Mouse (Mus musculus) stomach, embryonic 15.5 days (tissue): Measurements from ENCODE around the gene R3hdml. TPM values are rescaled to one million over a fixed set of nuclear protein-coding genes. Genes with fewer than 3 reads are reported as not detected.

Experiments used
- ATAC-seq: fragments of 200-750 bp; cut with Nextera tagmentation; 2 replicates; pipeline ENCODE4 v1.8.0; 2017; ENCODE audit warnings: low read depth, moderate number of reproducible peaks, moderate TSS enrichment; ENCODE audit not compliant: insufficient read depth, low FRiP score
- H3K27ac ChIP-seq: fragments of 300-500 bp; sonication (generic); 2 replicates; pipeline ENCODE4 v1.5.1; 2015; ENCODE audit warnings: mild to moderate bottlenecking, inconsistent platforms
- H3K27me3 ChIP-seq: fragments of 300-500 bp; sonication (generic); replicated peaks from 2 replicates; pipeline ENCODE4 v1.6.1; 2015; ENCODE audit warnings: inconsistent platforms
- H3K36me3 ChIP-seq: fragments of 300-500 bp; sonication (generic); 2 replicates; pipeline ENCODE4 v1.6.1; 2015; ENCODE audit warnings: inconsistent platforms
- H3K4me1 ChIP-seq: fragments of 300-500 bp; sonication (generic); 2 replicates; pipeline ENCODE4 v1.6.1; 2015; ENCODE audit warnings: inconsistent platforms
- H3K4me2 ChIP-seq: fragments of 300-500 bp; sonication (generic); 2 replicates; pipeline ENCODE4 v1.6.1; 2015; ENCODE audit warnings: mild to moderate bottlenecking, inconsistent platforms
- H3K4me3 ChIP-seq: fragments of 300-500 bp; sonication (generic); replicated peaks from 2 replicates; pipeline ENCODE4 v1.5.1; 2015; ENCODE audit warnings: inconsistent platforms
- H3K9ac ChIP-seq: fragments of 300-500 bp; sonication (generic); 2 replicates; pipeline ENCODE4 v1.6.1; 2015; ENCODE audit warnings: inconsistent platforms
- H3K9me3 ChIP-seq: fragments of 300-500 bp; sonication (generic); 2 replicates; pipeline ENCODE4 v1.6.1; 2016; ENCODE audit warnings: inconsistent platforms
- WGBS: fragments of 180-500 bp; shearing (Covaris S2); methylation state at CpG from one replicate; pipeline ENCODE4 v1.1.7; 2015; 5-methylcytosine and 5-hydroxymethylcytosine counted together
- polyA plus RNA-seq: library from polyadenylated mRNA; unstranded; fragments of >200 nt; fragmentation: Nextera tagmentation; extraction: Ambion mirVana; gene quantifications from 2 replicates; pipeline ENCODE4 v1.2.1, GENCODE M21; 2015

R3hdml gene
- polyA plus RNA-seq, 1 experiment from 2014 or later, result 0.19 TPM

- 50% methylated on average over 18 of the region's 18 CpGs for WGBS
- Histone ChIP-seq H3K9me3 (no peaks in the 10 kb centered on the region), H3K27me3 (peaks cover 15% of the 10 kb centered on the region), H3K4me2 (no peak overlapping the region), H3K4me3 (no peak overlapping the region), H3K9ac (no peak overlapping the region), H3K36me3 (no peaks in the 10 kb centered on the region), H3K27ac (no peak overlapping the region), H3K4me1 (peaks cover 6% of the 10 kb centered on the region; the same call in 1 of the 2 replicates)
- ATAC-seq, result no peak
These were observed 11.8 kb upstream of the R3hdml start for GRCm38 (mm10) chr2:163480191-163480825.

DNA sequence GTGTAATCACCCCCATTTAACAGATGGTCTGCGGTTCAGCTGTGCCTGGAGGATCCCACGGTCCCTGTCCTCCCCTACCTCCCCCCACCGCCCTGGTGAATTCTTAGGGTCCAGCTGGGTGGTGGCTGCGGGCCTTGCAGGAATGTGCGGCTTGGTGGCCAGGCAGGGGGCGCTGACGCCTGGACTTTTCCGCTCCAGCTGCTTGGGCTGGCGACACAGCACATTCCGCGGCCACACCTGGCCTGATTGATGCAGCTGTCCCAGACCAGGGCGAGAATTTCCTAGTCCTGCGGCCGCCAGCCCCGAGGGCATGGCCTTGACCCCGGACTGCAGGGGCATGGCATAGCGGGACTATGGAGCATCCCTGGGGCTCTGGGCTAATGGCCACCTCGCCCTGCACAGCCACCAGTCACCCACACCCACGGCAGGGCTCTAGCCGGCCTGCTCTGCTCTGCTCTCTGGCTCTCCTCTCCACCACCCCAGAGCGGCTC is 10.5 kb upstream of the R3hdml start:
- Histone ChIP-seq H3K36me3 (no peaks in the 10 kb centered on the region), H3K4me1 (peaks cover 6% of the 10 kb centered on the region; the same call in 1 of the 2 replicates), H3K27ac (no peak overlapping the region), H3K9ac (no peak overlapping the region), H3K4me2 (peak overlapping the region; percentile 44), H3K9me3 (no peaks in the 10 kb centered on the region), H3K27me3 (peaks cover 15% of the 10 kb centered on the region), H3K4me3 (0 out of 2 replicates have a peak overlapping the region, but pooled peaks have one; percentile 0)
- ATAC-seq, result peak; percentile 43
- 2% methylated on average over 21 of the region's 21 CpGs for WGBS

- 89% methylated on average over 3 of the region's 3 CpGs for WGBS
- Histone ChIP-seq H3K4me1 (no peaks in the 10 kb centered on the region), H3K27ac (no peak overlapping the region), H3K9me3 (no peaks in the 10 kb centered on the region), H3K9ac (no peak overlapping the region), H3K4me3 (no peak overlapping the region), H3K36me3 (no peaks in the 10 kb centered on the region), H3K4me2 (no peak overlapping the region), H3K27me3 (no peaks in the 10 kb centered on the region)
- ATAC-seq, result no peak
These were observed 4.8 kb upstream of the R3hdml start for GRCm38 (mm10) chr2:163487360-163487759.

DNA sequence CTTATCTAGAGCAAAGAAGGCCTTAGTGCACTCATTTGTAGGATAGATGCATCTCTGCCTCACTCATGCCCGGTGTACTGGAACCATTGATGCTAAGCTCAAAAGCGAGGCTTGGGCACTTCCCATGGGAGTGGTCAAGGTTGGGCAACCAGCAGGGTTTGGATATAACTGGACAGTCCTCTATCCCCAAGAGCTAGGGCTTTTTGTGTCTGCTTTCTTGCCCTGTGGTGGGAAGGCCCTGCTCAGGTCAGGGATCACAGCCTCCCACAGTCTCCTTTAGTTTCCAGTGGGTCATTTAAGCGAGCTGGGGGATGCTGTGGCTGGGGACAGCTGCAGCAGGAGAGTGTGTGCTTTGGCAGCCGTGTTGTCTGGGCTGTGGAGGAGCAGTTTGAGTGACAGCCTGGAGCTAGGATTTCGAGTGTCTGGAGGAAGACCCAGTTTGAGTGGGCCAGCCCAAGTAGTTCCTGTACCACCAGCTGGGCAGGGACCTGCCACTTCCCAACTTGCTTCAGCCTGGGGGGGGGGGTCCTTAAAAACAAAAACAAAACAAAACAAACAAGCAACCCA is 2.3 kb upstream of the R3hdml start:
- H3K4me2 ChIP-seq, result no peak overlapping the region
- peaks cover 10% of the 10 kb centered on the region; the same call in 1 of the 2 replicates for H3K4me1 ChIP-seq
- H3K27ac ChIP-seq, result no peak overlapping the region
- H3K9me3 ChIP-seq, result no peaks in the 10 kb centered on the region
- no peaks in the 10 kb centered on the region for H3K27me3 ChIP-seq
- ATAC-seq, result no peak
- H3K4me3 ChIP-seq, result no peak overlapping the region
- H3K9ac ChIP-seq, result no peak overlapping the region
- 50% methylated on average over 5 of the region's 5 CpGs for WGBS
- H3K36me3 ChIP-seq, result no peaks in the 10 kb centered on the region

DNA sequence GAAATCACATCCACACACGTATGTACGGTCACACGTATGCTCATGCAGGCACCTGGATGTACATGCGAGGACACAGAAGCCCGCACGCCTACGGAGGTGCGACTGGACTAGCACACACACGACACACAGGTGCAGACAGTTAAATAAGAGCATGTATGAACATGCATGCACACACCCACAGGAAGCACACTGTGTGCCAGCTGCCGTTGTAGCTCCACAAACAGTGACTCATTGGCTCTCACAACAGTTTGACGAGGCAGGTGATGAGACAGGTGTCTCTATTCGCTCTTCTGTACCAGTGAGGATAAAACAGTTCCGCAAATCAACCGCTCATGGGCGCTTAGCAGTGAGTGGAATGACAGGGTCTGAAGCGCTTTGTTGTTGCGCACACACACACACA is 1.5 kb upstream of the R3hdml start:
- H3K4me1 ChIP-seq, result peaks cover 10% of the 10 kb centered on the region; the same call in 1 of the 2 replicates
- H3K27ac ChIP-seq, result no peak overlapping the region
- H3K27me3 ChIP-seq, result no peaks in the 10 kb centered on the region
- WGBS, result 87% methylated on average over 17 of the region's 17 CpGs
- H3K9ac ChIP-seq, result no peak overlapping the region
- H3K4me3 ChIP-seq, result no peak overlapping the region
- H3K9me3 ChIP-seq, result no peaks in the 10 kb centered on the region
- H3K4me2 ChIP-seq, result no peak overlapping the region
- ATAC-seq, result no peak
- no peaks in the 10 kb centered on the region for H3K36me3 ChIP-seq

GRCm38 (mm10) chr2:163491351-163491750 is 767 bp upstream of the R3hdml start:
- Histone ChIP-seq H3K9ac (no peak overlapping the region), H3K27ac (no peak overlapping the region)

DNA sequence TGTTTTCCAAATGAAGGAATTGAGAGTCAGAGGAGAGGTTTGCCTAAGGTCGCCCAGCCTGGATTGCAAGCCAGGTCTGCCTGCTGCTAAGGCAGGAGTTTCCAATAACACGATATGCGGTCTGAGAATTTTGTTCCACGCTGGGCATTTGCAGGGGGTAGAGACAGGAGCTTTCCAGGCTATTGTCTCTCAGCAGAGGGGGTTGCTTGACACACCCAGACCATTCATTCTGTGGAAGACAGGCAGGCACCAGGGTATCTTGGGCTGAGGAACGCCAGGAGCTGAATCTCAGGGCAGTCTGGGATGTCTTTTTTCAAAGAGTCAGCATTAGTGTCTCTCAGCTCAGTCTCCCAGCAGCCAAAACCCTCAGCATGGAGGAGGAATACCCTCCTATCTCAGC is 913 bp downstream of the R3hdml start:
- WGBS, result 45% methylated on average over 5 of the region's 5 CpGs
- no peak overlapping the region for H3K4me2 ChIP-seq

More at GRCm38 (mm10) chr2:163491351-163491750, 767 bp upstream of the R3hdml start:
- Histone ChIP-seq H3K4me2 (no peak overlapping the region), H3K36me3 (no peaks in the 10 kb centered on the region), H3K9me3 (no peaks in the 10 kb centered on the region), H3K27me3 (no peaks in the 10 kb centered on the region), H3K4me1 (peaks cover 10% of the 10 kb centered on the region; the same call in 1 of the 2 replicates), H3K4me3 (no peak overlapping the region)
- ATAC-seq, result no peak
- WGBS, result 56% methylated on average over 7 of the region's 7 CpGs

GRCm38 (mm10) chr2:163493976-163494375 is 1.9 kb downstream of the R3hdml start:
- Histone ChIP-seq H3K4me3 (no peak overlapping the region), H3K4me1 (peaks cover 10% of the 10 kb centered on the region; the same call in 1 of the 2 replicates), H3K36me3 (no peaks in the 10 kb centered on the region), H3K4me2 (0 out of 2 replicates have a peak overlapping the region, but pooled peaks have one; percentile 8), H3K27ac (no peak overlapping the region; the same call in 1 of the 2 replicates), H3K27me3 (no peaks in the 10 kb centered on the region), H3K9me3 (no peaks in the 10 kb centered on the region), H3K9ac (no peak overlapping the region)
- peak; percentile 72 for ATAC-seq
- WGBS, result 14% methylated on average over 5 of the region's 5 CpGs

More for the DNA sequence above, 913 bp downstream of the R3hdml start:
- H3K27ac ChIP-seq, result no peak overlapping the region
- H3K9ac ChIP-seq, result no peak overlapping the region
- ATAC-seq, result no peak
- no peaks in the 10 kb centered on the region for H3K27me3 ChIP-seq
- H3K4me1 ChIP-seq, result peaks cover 10% of the 10 kb centered on the region; the same call in 1 of the 2 replicates
- no peaks in the 10 kb centered on the region for H3K9me3 ChIP-seq
- no peak overlapping the region for H3K4me3 ChIP-seq
- no peaks in the 10 kb centered on the region for H3K36me3 ChIP-seq

DNA sequence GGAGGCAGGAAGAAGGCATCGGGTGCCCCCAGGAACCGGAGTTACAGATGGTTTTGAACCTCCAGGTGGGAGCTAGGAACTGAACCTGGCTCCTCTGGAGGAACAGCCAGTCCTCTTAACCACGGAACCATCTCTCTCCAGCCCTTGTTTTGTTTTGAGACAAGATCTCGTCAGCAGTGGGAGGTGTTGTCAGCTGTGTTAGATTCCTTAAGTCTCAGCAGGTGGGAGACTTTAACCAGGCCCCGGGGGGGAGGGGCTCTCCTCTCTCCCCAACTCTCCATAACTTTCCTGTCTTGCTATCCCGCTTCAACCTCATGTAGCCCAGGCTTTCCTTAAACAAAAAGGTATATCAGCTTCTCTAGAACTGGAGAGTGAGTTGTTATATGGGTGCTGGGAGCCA is 2.3 kb downstream of the R3hdml start:
- WGBS, result 41% methylated on average over 6 of the region's 6 CpGs
- no peaks in the 10 kb centered on the region for H3K27me3 ChIP-seq
- no peaks in the 10 kb centered on the region for H3K36me3 ChIP-seq

GRCm38 (mm10) chr2:163502219-163502618 is 10.1 kb downstream of the R3hdml start:
- 79% methylated on average over 2 of the region's 2 CpGs for WGBS
- Histone ChIP-seq H3K4me3 (no peak overlapping the region), H3K27me3 (no peaks in the 10 kb centered on the region), H3K9ac (no peak overlapping the region), H3K27ac (no peak overlapping the region), H3K4me1 (no peaks in the 10 kb centered on the region), H3K9me3 (no peaks in the 10 kb centered on the region), H3K36me3 (no peaks in the 10 kb centered on the region), H3K4me2 (no peak overlapping the region)
- ATAC-seq, result no peak

More for the DNA sequence above, 2.3 kb downstream of the R3hdml start:
- H3K4me2 ChIP-seq, result no peak overlapping the region
- H3K4me3 ChIP-seq, result no peak overlapping the region
- peaks cover 10% of the 10 kb centered on the region; the same call in 1 of the 2 replicates for H3K4me1 ChIP-seq
- H3K9me3 ChIP-seq, result no peaks in the 10 kb centered on the region
- ATAC-seq, result no peak
- no peak overlapping the region for H3K9ac ChIP-seq
- H3K27ac ChIP-seq, result no peak overlapping the region

DNA sequence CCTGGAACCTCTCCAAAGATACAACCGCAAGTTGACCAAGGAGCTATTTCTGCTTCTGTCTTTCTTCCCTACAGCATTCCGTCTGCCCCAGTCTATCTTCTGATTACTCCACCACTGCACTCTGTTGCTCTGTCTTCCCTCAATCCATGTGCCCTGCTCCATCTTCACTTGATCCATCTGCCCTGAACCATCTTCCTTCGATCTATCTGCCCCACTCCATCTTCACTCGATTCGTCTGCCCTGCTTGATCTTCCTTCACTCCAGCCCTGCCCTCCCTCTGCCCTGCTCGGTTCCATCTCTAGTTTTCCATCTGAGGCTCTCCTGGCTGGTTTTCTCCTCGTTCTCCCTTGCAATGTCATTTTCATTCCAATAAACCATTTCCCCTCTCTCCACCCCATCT is 11.1 kb downstream of the R3hdml start:
- no peaks in the 10 kb centered on the region for H3K36me3 ChIP-seq
- no peaks in the 10 kb centered on the region for H3K27me3 ChIP-seq
- H3K4me2 ChIP-seq, result no peak overlapping the region
- no peak overlapping the region for H3K4me3 ChIP-seq
- H3K27ac ChIP-seq, result no peak overlapping the region
- 63% methylated on average over 7 of the region's 7 CpGs for WGBS
- no peak for ATAC-seq
- no peak overlapping the region for H3K9ac ChIP-seq
- H3K9me3 ChIP-seq, result no peaks in the 10 kb centered on the region
- no peaks in the 10 kb centered on the region for H3K4me1 ChIP-seq

- peak; percentile 82 for ATAC-seq
- peak within 1 kb of the TSS; percentile 37 for H3K4me2 ChIP-seq
- WGBS, result 66% methylated on average over 10 of the region's 10 CpGs
- H3K4me1 ChIP-seq, result no peaks in the 10 kb centered on the region
- H3K9ac ChIP-seq, result no peak within 1 kb of the TSS
- peak within 1 kb of the TSS; percentile 36 for H3K4me3 ChIP-seq
- H3K9me3 ChIP-seq, result no peaks in the 10 kb centered on the region
- no peaks in the 10 kb centered on the region for H3K27me3 ChIP-seq
- H3K27ac ChIP-seq, result peak within 1 kb of the TSS; percentile 80
- no peaks in the 10 kb centered on the region for H3K36me3 ChIP-seq
These were observed 14.3 kb downstream of the R3hdml start, which contains the start of gene Hnf4a for GRCm38 (mm10) chr2:163506300-163507004. Gene Hnf4a, plus strand, starts transcription at chr2:163506808.
